Mouse (Mus musculus): Measurements from ENCODE around the gene Utrn.

DNA sequence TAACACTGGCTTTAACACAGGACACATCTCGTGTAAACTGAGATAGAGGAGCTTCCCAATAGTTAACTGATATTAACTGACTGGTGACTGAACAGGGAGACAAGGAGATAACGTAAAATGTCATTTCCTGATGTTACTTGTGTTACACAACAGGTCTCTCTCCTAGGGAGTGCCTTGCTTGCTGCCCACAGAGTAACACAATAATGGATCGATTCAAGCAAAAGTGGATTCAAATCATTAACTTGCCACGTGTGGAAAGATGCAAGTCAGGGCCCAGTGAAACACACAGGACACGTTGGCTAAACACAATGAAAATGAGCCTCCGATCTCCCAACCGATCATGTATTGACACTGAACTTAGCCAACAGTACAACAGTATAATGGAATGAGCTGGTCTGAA lies 281.1 kb downstream of the Utrn start:
- TF ChIP-seq POLR2A (IDR thresholded peaks at IDR 0.05; ENCODE audit: borderline replicate concordance, control insufficient read depth, low read depth, low read length) = no peak
- no peak for TF ChIP-seq CTCF (IDR thresholded peaks at IDR 0.05; ENCODE audit: control insufficient read depth, insufficient read depth, low read length)
